Mouse (Mus musculus) hindbrain, embryonic 11.5 days (tissue): ENCODE measurements at regions not wholly inside any gene's neighbourhood (a gene's known extent, or its start where the extent isn't known, plus 50 kb on each side); places are given as distances from the start of the nearest gene placed in this dataset.
"Not testable (repeated sequence)": the region's sequence is repeated elsewhere in the genome, so short reads cannot be mapped to it uniquely, and the experiment has no call there.

Experiments
- ATAC-seq: fragments of 200-750 bp; cut with Nextera tagmentation; 2 replicates; pipeline ENCODE4 v1.8.0; 2017; ENCODE audit warnings: mild to moderate bottlenecking, moderate TSS enrichment, moderate library complexity; ENCODE audit not compliant: low FRiP score
- DNase-seq: peaks from one replicate; pipeline ENCODE4 v3.0.0-alpha.2; 2015; ENCODE audit warnings: low spot score
- H3K27ac ChIP-seq: fragments of 300-500 bp; sonication (generic); 2 replicates; pipeline ENCODE4 v1.5.1; 2014; ENCODE audit warnings: mild to moderate bottlenecking, low read depth, low read length
- H3K27me3 ChIP-seq: fragments of 300-500 bp; sonication (generic); 2 replicates; pipeline ENCODE4 v1.6.1; 2014; ENCODE audit warnings: mild to moderate bottlenecking, low read length, moderate library complexity, mixed read lengths; ENCODE audit not compliant: control insufficient read depth, insufficient read depth
- H3K36me3 ChIP-seq: fragments of 300-500 bp; sonication (generic); 2 replicates; pipeline ENCODE4 v1.6.1; 2014; ENCODE audit warnings: mild to moderate bottlenecking, low read length, moderate library complexity, mixed read lengths; ENCODE audit not compliant: control insufficient read depth, insufficient read depth
- H3K4me1 ChIP-seq: fragments of 300-500 bp; sonication (generic); replicated peaks from 2 replicates; pipeline ENCODE4 v1.6.1; 2014; ENCODE audit warnings: low read length, mixed read lengths; ENCODE audit not compliant: control insufficient read depth, insufficient read depth
- H3K4me2 ChIP-seq: fragments of 300-500 bp; sonication (generic); replicated peaks from 2 replicates; pipeline ENCODE4 v1.6.1; 2014; ENCODE audit warnings: mild to moderate bottlenecking, low read depth, low read length
- H3K4me3 ChIP-seq: fragments of 300-500 bp; sonication (generic); 2 replicates; pipeline ENCODE4 v1.5.1; 2014; ENCODE audit warnings: low read depth, low read length
- H3K9ac ChIP-seq: fragments of 300-500 bp; sonication (generic); 2 replicates; pipeline ENCODE4 v1.6.1; 2014; ENCODE audit warnings: low read depth, low read length
- H3K9me3 ChIP-seq: fragments of 300-500 bp; sonication (generic); 2 replicates; pipeline ENCODE4 v1.6.1; 2016; ENCODE audit warnings: low read length; ENCODE audit not compliant: control insufficient read depth
- WGBS: fragments of 180-500 bp; shearing (Covaris S2); extraction: QIAGEN DNeasy Blood & Tissue Kit; methylation state at CpG from one replicate; pipeline ENCODE4 v1.1.7; 2014; 5-methylcytosine and 5-hydroxymethylcytosine counted together

GRCm38 (mm10) chr4:9724801-9725200 is 1149.5 kb upstream of the 2610301B20Rik start:
- ATAC-seq, DNase-seq, H3K9me3 ChIP-seq, H3K27ac ChIP-seq, H3K9ac ChIP-seq, H3K27me3 ChIP-seq, H3K4me3 ChIP-seq, H3K4me2 ChIP-seq, H3K4me1 ChIP-seq, H3K36me3 ChIP-seq: not testable (repeated sequence)
- 89% methylated on average over 2 of the region's 2 CpGs for WGBS

- no peak overlapping the region for H3K4me2 ChIP-seq
These were observed 1136.6 kb upstream of the 2610301B20Rik start for GRCm38 (mm10) chr4:9737691-9738090.

GRCm38 (mm10) chr4:9747411-9747938 is 1126.8 kb upstream of the 2610301B20Rik start:
- H3K4me1 ChIP-seq = no peaks in the 10 kb centered on the region
- WGBS = 92% methylated on average over 6 of the region's 6 CpGs
- ATAC-seq = no peak

More at GRCm38 (mm10) chr4:9737691-9738090, 1136.6 kb upstream of the 2610301B20Rik start:
- H3K4me3 ChIP-seq = no peak overlapping the region
- no peak for DNase-seq
- H3K4me1 ChIP-seq = no peaks in the 10 kb centered on the region
- H3K27me3 ChIP-seq = no peaks in the 10 kb centered on the region
- no peak for ATAC-seq
- 90% methylated on average over 4 of the region's 4 CpGs for WGBS
- no peak overlapping the region for H3K9ac ChIP-seq
- H3K36me3 ChIP-seq = no peaks in the 10 kb centered on the region
- H3K9me3 ChIP-seq = no peaks in the 10 kb centered on the region
- no peak overlapping the region for H3K27ac ChIP-seq

GRCm38 (mm10) chr4:9748110-9748509 is 1126.2 kb upstream of the 2610301B20Rik start:
- no peaks in the 10 kb centered on the region for H3K4me1 ChIP-seq
- H3K27ac ChIP-seq = no peak overlapping the region
- DNase-seq (no peak), ATAC-seq (no peak)
- no peaks in the 10 kb centered on the region for H3K27me3 ChIP-seq
- no peaks in the 10 kb centered on the region for H3K36me3 ChIP-seq
- H3K9me3 ChIP-seq = no peaks in the 10 kb centered on the region
- no peak overlapping the region for H3K4me3 ChIP-seq
- WGBS = 79% methylated on average over 2 of the region's 2 CpGs
- no peak overlapping the region for H3K9ac ChIP-seq
- no peak overlapping the region for H3K4me2 ChIP-seq

More at GRCm38 (mm10) chr4:9747411-9747938, 1126.8 kb upstream of the 2610301B20Rik start:
- H3K9ac ChIP-seq = no peak overlapping the region
- no peaks in the 10 kb centered on the region for H3K9me3 ChIP-seq
- no peak overlapping the region for H3K27ac ChIP-seq
- H3K4me2 ChIP-seq = no peak overlapping the region
- no peak for DNase-seq
- H3K36me3 ChIP-seq = no peaks in the 10 kb centered on the region
- no peaks in the 10 kb centered on the region for H3K27me3 ChIP-seq
- no peak overlapping the region for H3K4me3 ChIP-seq

- no peak overlapping the region for H3K9ac ChIP-seq
- ATAC-seq (no peak), DNase-seq (no peak)
- no peaks in the 10 kb centered on the region for H3K9me3 ChIP-seq
- no peak overlapping the region for H3K4me3 ChIP-seq
- H3K4me2 ChIP-seq = no peak overlapping the region
- no peaks in the 10 kb centered on the region for H3K4me1 ChIP-seq
- WGBS = 86% methylated on average over 3 of the region's 3 CpGs
- H3K27ac ChIP-seq = no peak overlapping the region
- no peaks in the 10 kb centered on the region for H3K36me3 ChIP-seq
- H3K27me3 ChIP-seq = no peaks in the 10 kb centered on the region
These were observed 1124.4 kb upstream of the 2610301B20Rik start for GRCm38 (mm10) chr4:9749877-9750276.

GRCm38 (mm10) chr4:9750404-9750803 is 1123.9 kb upstream of the 2610301B20Rik start:
- Histone ChIP-seq H3K9ac (no peak overlapping the region), H3K27ac (no peak overlapping the region), H3K27me3 (no peaks in the 10 kb centered on the region), H3K4me1 (no peaks in the 10 kb centered on the region), H3K9me3 (no peaks in the 10 kb centered on the region), H3K4me3 (no peak overlapping the region), H3K36me3 (no peaks in the 10 kb centered on the region), H3K4me2 (no peak overlapping the region)
- 57% methylated on average over 4 of the region's 4 CpGs for WGBS
- DNase-seq (no peak), ATAC-seq (no peak)

GRCm38 (mm10) chr4:9763321-9763720 is 1111.0 kb upstream of the 2610301B20Rik start:
- Histone ChIP-seq H3K4me3 (no peak overlapping the region), H3K4me1 (no peaks in the 10 kb centered on the region), H3K36me3 (no peaks in the 10 kb centered on the region), H3K4me2 (no peak overlapping the region), H3K27ac (no peak overlapping the region), H3K9ac (no peak overlapping the region), H3K27me3 (no peaks in the 10 kb centered on the region), H3K9me3 (no peaks in the 10 kb centered on the region)
- DNase-seq = no peak
- no peak for ATAC-seq
- WGBS = 65% methylated on average over 1 of the region's 1 CpGs

GRCm38 (mm10) chr4:9769633-9770205 is 1104.6 kb upstream of the 2610301B20Rik start:
- peak; percentile 24 for DNase-seq
- WGBS = 71% methylated on average over 9 of the region's 9 CpGs
- H3K36me3 ChIP-seq = no peaks in the 10 kb centered on the region
- H3K4me1 ChIP-seq = no peaks in the 10 kb centered on the region
- no peaks in the 10 kb centered on the region for H3K27me3 ChIP-seq
- H3K9ac ChIP-seq = no peak overlapping the region
- H3K4me3 ChIP-seq = peak overlapping the region; percentile 54; the same call in 1 of the 2 replicates
- H3K4me2 ChIP-seq = peak overlapping the region; percentile 69
- ATAC-seq = no peak
- H3K27ac ChIP-seq = no peak overlapping the region
- H3K9me3 ChIP-seq = no peaks in the 10 kb centered on the region
